Mouse (Mus musculus) midbrain, postnatal 0 days (tissue): ENCODE results near the gene Kcnip2. TPM values are rescaled to one million over a fixed set of nuclear protein-coding genes. Genes with fewer than 3 reads are reported as not detected.

ENCODE experiments used
- ATAC-seq: fragments of 200-750 bp; cut with Nextera tagmentation; 2 replicates; pipeline ENCODE4 v1.8.0; 2017; ENCODE audit warnings: moderate number of reproducible peaks, mild to moderate bottlenecking, moderate TSS enrichment, moderate library complexity; ENCODE audit not compliant: low FRiP score
- DNase-seq: peaks from one replicate; pipeline ENCODE4 v3.0.0-alpha.2; 2015; ENCODE audit warnings: low spot score
- H3K27ac ChIP-seq: fragments of 300-500 bp; sonication (generic); 2 replicates; pipeline ENCODE4 v1.5.1; 2014; ENCODE audit warnings: low read depth, mild to moderate bottlenecking, low read length, mixed read lengths
- H3K27me3 ChIP-seq: fragments of 300-500 bp; sonication (generic); 2 replicates; pipeline ENCODE4 v1.6.1; 2014; ENCODE audit warnings: low read length, control low read depth, mixed read lengths; ENCODE audit not compliant: insufficient read depth
- H3K36me3 ChIP-seq: fragments of 300-500 bp; sonication (generic); 2 replicates; pipeline ENCODE4 v1.6.1; 2014; ENCODE audit warnings: low read length, control low read depth, mixed read lengths; ENCODE audit not compliant: insufficient read depth
- H3K4me1 ChIP-seq: fragments of 300-500 bp; sonication (generic); 2 replicates; pipeline ENCODE4 v1.6.1; 2014; ENCODE audit warnings: mild to moderate bottlenecking, control low read depth, antibody characterized with exemption, low read length, mixed read lengths; ENCODE audit not compliant: insufficient read depth
- H3K4me2 ChIP-seq: fragments of 300-500 bp; sonication (generic); 2 replicates; pipeline ENCODE4 v1.6.1; 2014; ENCODE audit warnings: low read depth, mild to moderate bottlenecking, low read length, mixed read lengths; ENCODE audit not compliant: poor library complexity, severe bottlenecking
- H3K4me3 ChIP-seq: fragments of 300-500 bp; sonication (generic); 2 replicates; pipeline ENCODE4 v1.5.1; 2014; ENCODE audit warnings: low read depth, mild to moderate bottlenecking, low read length, moderate library complexity
- H3K9ac ChIP-seq: fragments of 300-500 bp; sonication (generic); replicated peaks from 2 replicates; pipeline ENCODE4 v1.6.1; 2014; ENCODE audit warnings: mild to moderate bottlenecking, low read length, moderate library complexity, mixed read lengths; ENCODE audit not compliant: poor library complexity, severe bottlenecking
- H3K9me3 ChIP-seq: fragments of 300-500 bp; sonication (generic); 2 replicates; pipeline ENCODE4 v1.6.1; 2016; ENCODE audit warnings: low read length, control low read depth
- CTCF ChIP-seq: IDR thresholded peaks from 2 replicates; pipeline ENCODE4 v1.5.1; 2016; ENCODE audit warnings: antibody characterized with exemption, mild to moderate bottlenecking
- WGBS: fragments of 180-500 bp; shearing (Covaris S2); extraction: QIAGEN DNeasy Blood & Tissue Kit; methylation state at CpG from one replicate; pipeline ENCODE4 v1.1.7; 2014; 5-methylcytosine and 5-hydroxymethylcytosine counted together
- polyA plus RNA-seq: library from polyadenylated mRNA; unstranded; fragments of >200 nt; fragmentation: Nextera tagmentation; extraction: Ambion mirVana; gene quantifications from 2 replicates; pipeline ENCODE4 v1.2.1, GENCODE M21; 2015
- total RNA-seq: library from RNA; depleted of rRNA; stranded (reverse); fragments of >200 nt; gene quantifications from 2 replicates; pipeline ENCODE4 v1.2.3, GENCODE M21; 2014

Gene Kcnip2
- total and polyA plus RNA-seq, 2 experiments from 2014 or later, result 14.2 to 21.2 TPM

GRCm38 (mm10) chr19:45827125-45827524, 11.3 kb upstream of the Kcnip2 start:
- Histone ChIP-seq H3K27ac (no peak overlapping the region), H3K4me3 (no peak overlapping the region), H3K9ac (no peak overlapping the region), H3K4me1 (no peaks in the 10 kb centered on the region), H3K27me3 (no peaks in the 10 kb centered on the region), H3K9me3 (no peaks in the 10 kb centered on the region), H3K4me2 (no peak overlapping the region), H3K36me3 (no peaks in the 10 kb centered on the region)
- DNase-seq (no peak), ATAC-seq (no peak)
- 79% methylated on average over 5 of the region's 5 CpGs for WGBS
- TF ChIP-seq CTCF, result no peak

GRCm38 (mm10) chr19:45826146-45826545, 10.3 kb upstream of the Kcnip2 start:
- H3K4me1 ChIP-seq, result no peaks in the 10 kb centered on the region
- H3K27ac ChIP-seq, result no peak overlapping the region
- no peak overlapping the region for H3K4me2 ChIP-seq
- H3K27me3 ChIP-seq, result no peaks in the 10 kb centered on the region
- 86% methylated on average over 3 of the region's 3 CpGs for WGBS
- ATAC-seq (no peak), DNase-seq (no peak)
- H3K36me3 ChIP-seq, result no peaks in the 10 kb centered on the region
- no peak overlapping the region for H3K4me3 ChIP-seq
- no peak overlapping the region for H3K9ac ChIP-seq
- no peak for TF ChIP-seq CTCF
- H3K9me3 ChIP-seq, result no peaks in the 10 kb centered on the region

- Histone ChIP-seq H3K4me2 (no peak overlapping the region), H3K27ac (no peak overlapping the region), H3K36me3 (peaks cover 5% of the 10 kb centered on the region), H3K9ac (no peak overlapping the region), H3K4me3 (no peak overlapping the region), H3K9me3 (no peaks in the 10 kb centered on the region), H3K4me1 (no peaks in the 10 kb centered on the region), H3K27me3 (no peaks in the 10 kb centered on the region)
- no peak for TF ChIP-seq CTCF
- ATAC-seq (no peak), DNase-seq (peak; percentile 68)
- 63% methylated on average over 5 of the region's 5 CpGs for WGBS
Measured at GRCm38 (mm10) chr19:45821832-45822231, 6.0 kb upstream of the Kcnip2 start.

- ATAC-seq (no peak), DNase-seq (no peak)
- Histone ChIP-seq H3K9me3 (no peaks in the 10 kb centered on the region), H3K4me3 (no peak overlapping the region), H3K27ac (no peak overlapping the region), H3K9ac (no peak overlapping the region), H3K36me3 (peaks cover 5% of the 10 kb centered on the region), H3K27me3 (no peaks in the 10 kb centered on the region), H3K4me2 (no peak overlapping the region), H3K4me1 (peaks cover 2% of the 10 kb centered on the region; the same call in 1 of the 2 replicates)
- 72% methylated on average over 11 of the region's 11 CpGs for WGBS
- no peak for TF ChIP-seq CTCF
Measured at GRCm38 (mm10) chr19:45817816-45818490, 2.1 kb upstream of the Kcnip2 start.

GRCm38 (mm10) chr19:45816727-45817126, 866 bp upstream of the Kcnip2 start:
- no peak overlapping the region for H3K27ac ChIP-seq
- TF ChIP-seq CTCF, result no peak
- WGBS, result 25% methylated on average over 8 of the region's 8 CpGs
- peak overlapping the region; percentile 48; the same call in 1 of the 2 replicates for H3K4me3 ChIP-seq
- H3K9me3 ChIP-seq, result no peaks in the 10 kb centered on the region
- H3K9ac ChIP-seq, result no peak overlapping the region
- peak overlapping the region; percentile 95 for H3K4me2 ChIP-seq
- H3K27me3 ChIP-seq, result no peaks in the 10 kb centered on the region
- peaks cover 5% of the 10 kb centered on the region for H3K36me3 ChIP-seq
- no peak for DNase-seq
- no peak for ATAC-seq
- peaks cover 6% of the 10 kb centered on the region; the same call in 1 of the 2 replicates for H3K4me1 ChIP-seq

GRCm38 (mm10) chr19:45815170-45815569, 691 bp downstream of the Kcnip2 start:
- no peak for TF ChIP-seq CTCF
- no peaks in the 10 kb centered on the region for H3K27me3 ChIP-seq

More at GRCm38 (mm10) chr19:45815170-45815569, 691 bp downstream of the Kcnip2 start:
- 66% methylated on average over 10 of the region's 10 CpGs for WGBS
- Histone ChIP-seq H3K4me3 (peak overlapping the region; percentile 48), H3K9me3 (no peaks in the 10 kb centered on the region), H3K27ac (no peak overlapping the region), H3K4me2 (peak overlapping the region; percentile 95), H3K4me1 (peaks cover 6% of the 10 kb centered on the region; the same call in 1 of the 2 replicates), H3K36me3 (peaks cover 5% of the 10 kb centered on the region), H3K9ac (peak overlapping the region; percentile 57; the same call in 1 of the 2 replicates)
- DNase-seq (no peak), ATAC-seq (0 out of 2 replicates have a peak, but pooled peaks have one; percentile 2)
